Mouse (Mus musculus) forebrain, embryonic 14.5 days (tissue): ENCODE measurements around the gene Cbx7. TPM values are rescaled to one million over a fixed set of nuclear protein-coding genes. Genes with fewer than 3 reads are reported as not detected.

Experiments used
- ATAC-seq: fragments of 200-750 bp; cut with Nextera tagmentation; 2 replicates; pipeline ENCODE4 v1.8.0; 2017; ENCODE audit warnings: mild to moderate bottlenecking, moderate library complexity
- DNase-seq: peaks from one replicate; pipeline ENCODE4 v3.0.0-alpha.2; 2015; ENCODE audit warnings: low spot score
- H3K27ac ChIP-seq: fragments of 300-500 bp; sonication (generic); 2 replicates; pipeline ENCODE4 v1.5.1; 2014; ENCODE audit warnings: low read depth, mild to moderate bottlenecking, control low read depth, low read length, moderate library complexity
- H3K27me3 ChIP-seq: fragments of 300-500 bp; sonication (generic); replicated peaks from 2 replicates; pipeline ENCODE4 v1.6.1; 2014; ENCODE audit warnings: low read length, control low read depth, mixed read lengths; ENCODE audit not compliant: control insufficient read depth, insufficient read depth
- H3K36me3 ChIP-seq: fragments of 300-500 bp; sonication (generic); 2 replicates; pipeline ENCODE4 v1.6.1; 2014; ENCODE audit warnings: low read length, control low read depth; ENCODE audit not compliant: control insufficient read depth, insufficient read depth
- H3K4me1 ChIP-seq: fragments of 300-500 bp; sonication (generic); 2 replicates; pipeline ENCODE4 v1.6.1; 2014; ENCODE audit warnings: antibody characterized with exemption, low read length, control low read depth; ENCODE audit not compliant: control insufficient read depth, insufficient read depth
- H3K4me2 ChIP-seq: fragments of 300-500 bp; sonication (generic); 2 replicates; pipeline ENCODE4 v1.6.1; 2014; ENCODE audit warnings: mild to moderate bottlenecking, control low read depth, low read length
- H3K4me3 ChIP-seq: fragments of 300-500 bp; sonication (generic); 2 replicates; pipeline ENCODE4 v1.5.1; 2014; ENCODE audit warnings: low read depth, low read length, control low read depth
- H3K9ac ChIP-seq: fragments of 300-500 bp; sonication (generic); 2 replicates; pipeline ENCODE4 v1.6.1; 2014; ENCODE audit warnings: mild to moderate bottlenecking, low read length, control low read depth, moderate library complexity
- H3K9me3 ChIP-seq: fragments of 300-500 bp; sonication (generic); replicated peaks from 2 replicates; pipeline ENCODE4 v1.6.1; 2016; ENCODE audit warnings: low read length, control low read depth, mixed read lengths; ENCODE audit not compliant: control insufficient read depth
- WGBS: fragments of 180-500 bp; shearing (Covaris S2); extraction: QIAGEN DNeasy Blood & Tissue Kit; methylation state at CpG from one replicate; pipeline ENCODE4 v1.1.7; 2014; 5-methylcytosine and 5-hydroxymethylcytosine counted together
- polyA plus RNA-seq: library from polyadenylated mRNA; unstranded; fragments of >200 nt; fragmentation: Nextera tagmentation; extraction: Ambion mirVana; gene quantifications from 2 replicates; pipeline ENCODE4 v1.2.1, GENCODE M21; 2014

The Cbx7 gene
- polyA plus RNA-seq, 1 experiment from 2014 or later = 1.6 TPM

DNA sequence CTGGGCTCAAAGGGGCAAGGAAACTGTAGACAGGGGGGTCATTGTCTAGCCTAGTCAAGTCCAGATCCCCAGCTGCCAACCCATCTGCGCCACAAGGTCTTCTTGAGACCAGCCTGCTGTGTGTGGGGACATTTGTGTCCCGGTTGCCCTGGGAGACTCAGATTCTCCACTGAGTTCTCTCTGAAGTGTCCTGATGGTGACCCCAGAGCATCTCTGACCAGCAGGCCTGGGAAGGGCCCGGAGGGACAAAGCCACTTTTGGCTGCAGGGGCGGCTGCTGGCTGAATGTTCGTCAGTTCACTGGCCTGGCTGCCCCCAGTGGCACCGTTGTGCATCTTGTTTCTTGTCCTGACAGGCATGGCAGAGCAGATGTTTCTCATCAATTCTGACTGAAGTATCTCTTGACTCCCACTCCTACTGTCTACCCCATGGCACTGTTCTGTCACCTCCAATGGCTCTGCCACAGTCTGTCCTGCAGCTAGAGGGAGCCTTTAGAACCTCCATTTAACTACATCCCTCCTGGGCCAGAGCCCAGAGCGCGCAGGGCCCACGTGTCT is 9.5 kb downstream of the Cbx7 start:
- DNase-seq = no peak
- H3K36me3 ChIP-seq = no peaks in the 10 kb centered on the region
- no peak for ATAC-seq
- H3K27ac ChIP-seq = no peak overlapping the region
- no peak overlapping the region for H3K4me3 ChIP-seq
- no peak overlapping the region for H3K9ac ChIP-seq
- H3K9me3 ChIP-seq = no peaks in the 10 kb centered on the region
- WGBS = 77% methylated on average over 9 of the region's 9 CpGs
- H3K27me3 ChIP-seq = no peaks in the 10 kb centered on the region
- H3K4me1 ChIP-seq = no peaks in the 10 kb centered on the region
- no peak overlapping the region for H3K4me2 ChIP-seq

DNA sequence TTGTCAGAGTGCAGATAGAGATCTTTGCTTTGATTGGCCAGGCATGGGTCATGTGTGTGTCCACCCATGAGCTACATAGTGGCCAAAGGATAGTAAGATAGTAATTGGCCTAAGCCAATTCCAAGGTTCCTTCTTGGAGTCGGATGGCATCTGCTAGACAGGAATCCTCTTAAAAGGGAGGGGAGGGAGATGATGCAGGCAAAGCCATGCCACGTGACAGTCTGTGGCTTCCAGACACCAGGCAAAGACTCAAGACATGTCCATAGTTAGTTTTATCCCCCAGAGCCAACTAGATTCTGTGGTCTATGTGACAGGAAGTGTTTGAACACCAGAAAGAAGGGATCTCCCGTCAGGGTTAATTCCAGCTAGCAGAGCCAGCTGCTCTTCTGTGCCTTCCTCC is 12.5 kb downstream of the Cbx7 start:
- Histone ChIP-seq H3K27me3 (no peaks in the 10 kb centered on the region), H3K4me2 (no peak overlapping the region), H3K4me1 (no peaks in the 10 kb centered on the region), H3K9me3 (no peaks in the 10 kb centered on the region), H3K4me3 (no peak overlapping the region), H3K27ac (no peak overlapping the region), H3K9ac (no peak overlapping the region), H3K36me3 (no peaks in the 10 kb centered on the region)
- WGBS = 61% methylated on average over 3 of the region's 3 CpGs
- DNase-seq (no peak), ATAC-seq (no peak)

DNA sequence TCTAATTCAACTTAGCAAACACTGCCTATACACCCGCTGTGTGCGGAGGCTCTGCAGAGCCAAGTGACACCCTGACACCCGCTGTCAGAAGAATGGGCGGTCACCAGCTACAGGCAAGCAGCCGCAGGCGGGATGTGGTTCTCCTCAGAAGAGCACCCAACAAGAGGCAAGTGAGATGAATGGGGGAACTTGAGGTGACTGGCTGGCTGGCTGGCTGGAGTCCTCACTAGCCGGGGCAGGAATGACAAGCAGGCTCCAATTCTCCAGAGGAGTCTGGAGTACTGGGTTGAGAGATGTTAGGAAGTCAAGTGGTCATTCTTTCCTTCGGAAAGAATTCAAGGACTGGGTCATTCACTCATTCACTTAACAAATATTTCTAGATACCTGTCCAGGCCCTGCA is 14.4 kb downstream of the Cbx7 start:
- H3K27ac ChIP-seq = no peak overlapping the region
- H3K9me3 ChIP-seq = no peaks in the 10 kb centered on the region
- no peak overlapping the region for H3K9ac ChIP-seq
- H3K4me3 ChIP-seq = no peak overlapping the region
- H3K27me3 ChIP-seq = no peaks in the 10 kb centered on the region
- WGBS = 87% methylated on average over 8 of the region's 8 CpGs
- no peak for ATAC-seq
- no peaks in the 10 kb centered on the region for H3K36me3 ChIP-seq
- 0 out of 2 replicates have a peak, but pooled peaks cover 2% of the 10 kb centered on the region for H3K4me1 ChIP-seq
- no peak overlapping the region for H3K4me2 ChIP-seq
- no peak for DNase-seq

DNA sequence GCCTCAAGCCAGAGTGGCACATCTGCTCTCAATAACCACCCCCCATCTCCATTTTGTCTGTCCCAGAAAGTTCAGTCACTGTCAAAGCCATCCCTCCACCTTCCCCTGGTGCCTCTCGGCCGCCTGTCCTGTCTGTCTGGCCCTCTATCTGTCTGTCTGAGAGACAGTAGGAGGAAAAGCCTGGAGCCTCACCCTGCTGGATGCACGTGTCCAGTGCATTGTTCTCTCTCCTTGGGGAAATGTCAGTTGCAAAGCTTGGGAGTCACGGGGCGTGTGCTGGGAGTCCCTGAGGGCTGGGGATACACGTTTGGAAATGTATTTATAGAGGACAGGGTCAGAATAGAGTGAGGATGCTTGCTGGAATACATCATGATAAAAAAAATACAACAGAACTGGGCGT is 17.4 kb downstream of the Cbx7 start:
- no peaks in the 10 kb centered on the region for H3K27me3 ChIP-seq
- DNase-seq (no peak), ATAC-seq (no peak)
- H3K4me2 ChIP-seq = no peak overlapping the region
- peaks cover 20% of the 10 kb centered on the region for H3K4me1 ChIP-seq
- no peaks in the 10 kb centered on the region for H3K36me3 ChIP-seq
- H3K4me3 ChIP-seq = no peak overlapping the region
- H3K9me3 ChIP-seq = no peaks in the 10 kb centered on the region
- WGBS = 68% methylated on average over 7 of the region's 7 CpGs
- no peak overlapping the region for H3K27ac ChIP-seq
- no peak overlapping the region for H3K9ac ChIP-seq

DNA sequence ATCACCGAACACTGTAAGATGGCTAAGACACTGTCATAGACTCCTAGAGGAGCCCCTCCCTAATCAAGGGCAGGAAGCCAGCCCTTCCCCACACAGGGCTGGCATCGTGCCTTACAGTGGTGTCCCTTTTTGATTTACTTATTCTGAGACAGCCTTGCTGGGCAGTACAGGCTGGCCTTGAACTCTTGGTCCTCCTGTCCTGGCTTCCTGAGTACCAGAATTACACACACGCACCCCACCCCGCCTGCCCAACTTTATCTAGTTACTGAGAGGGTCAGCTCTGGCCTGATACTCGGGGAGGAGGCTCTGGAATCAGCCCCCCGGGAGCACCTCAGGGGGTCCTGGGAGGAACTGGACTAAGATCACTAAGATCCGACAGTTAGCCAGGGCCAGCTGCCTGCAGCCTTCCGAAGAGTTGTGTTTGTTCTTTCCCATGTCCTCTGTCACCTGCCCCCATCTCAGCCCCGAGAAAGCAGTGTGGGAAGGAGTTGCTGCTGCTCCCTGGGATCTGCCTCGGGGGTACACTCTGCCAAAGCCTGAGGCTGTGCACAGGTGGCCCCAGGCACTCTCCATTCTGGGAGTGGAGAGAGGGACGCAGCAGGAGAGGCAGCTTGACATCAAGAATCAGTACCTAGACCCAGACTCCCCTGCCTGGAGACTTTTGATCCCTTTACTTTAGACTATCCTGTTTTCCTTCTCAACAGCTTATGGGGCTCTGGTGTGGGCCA is 18.3 kb downstream of the Cbx7 start:
- Histone ChIP-seq H3K27me3 (no peaks in the 10 kb centered on the region), H3K4me1 (peaks cover 20% of the 10 kb centered on the region), H3K4me3 (no peak overlapping the region), H3K36me3 (no peaks in the 10 kb centered on the region), H3K27ac (no peak overlapping the region), H3K4me2 (no peak overlapping the region), H3K9ac (no peak overlapping the region), H3K9me3 (no peaks in the 10 kb centered on the region)
- no peak for ATAC-seq
- WGBS = 50% methylated on average over 11 of the region's 11 CpGs
- DNase-seq = no peak

DNA sequence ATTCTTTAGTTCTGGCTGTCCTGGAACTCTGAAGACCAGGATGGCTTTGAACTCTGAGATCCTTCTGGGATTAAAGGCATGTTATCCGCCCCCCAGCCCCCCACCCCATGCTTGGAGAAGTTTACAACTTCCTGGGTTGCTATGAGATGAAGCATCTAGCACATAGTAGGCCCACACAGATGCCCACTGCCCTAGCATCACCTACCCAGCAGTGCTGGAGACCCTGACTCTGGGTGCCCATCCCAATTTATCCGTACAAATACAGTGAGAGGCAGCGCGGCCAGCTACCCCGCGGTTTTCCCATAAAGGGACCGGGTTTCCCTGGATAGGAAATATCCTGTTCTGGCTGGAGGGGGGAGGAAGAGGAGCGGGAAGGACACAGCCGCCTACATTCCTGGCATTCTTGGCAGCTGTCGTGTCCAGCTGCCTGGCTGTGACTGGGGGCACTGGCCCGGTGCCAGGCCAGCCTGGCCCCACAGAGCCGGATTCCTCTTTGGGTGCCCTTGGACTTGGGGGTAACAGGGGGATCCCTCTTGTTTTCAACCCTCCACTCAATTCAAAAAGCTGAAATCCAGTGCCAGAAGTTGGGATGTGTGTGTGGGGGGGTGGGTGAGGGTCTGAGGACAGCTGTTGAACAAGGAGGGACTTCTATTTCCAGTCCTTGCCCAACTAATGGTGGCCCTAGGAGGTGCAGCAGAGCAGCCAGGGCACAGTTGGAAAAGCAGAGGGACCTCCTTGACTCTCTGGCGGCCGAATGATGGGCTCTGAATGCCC is 19.0 kb downstream of the Cbx7 start:
- DNase-seq (no peak), ATAC-seq (no peak)
- Histone ChIP-seq H3K4me1 (peaks cover 20% of the 10 kb centered on the region), H3K4me2 (no peak overlapping the region), H3K27me3 (no peaks in the 10 kb centered on the region), H3K9me3 (no peaks in the 10 kb centered on the region), H3K36me3 (no peaks in the 10 kb centered on the region), H3K4me3 (no peak overlapping the region), H3K27ac (no peak overlapping the region), H3K9ac (no peak overlapping the region)
- WGBS = 43% methylated on average over 14 of the region's 14 CpGs

DNA sequence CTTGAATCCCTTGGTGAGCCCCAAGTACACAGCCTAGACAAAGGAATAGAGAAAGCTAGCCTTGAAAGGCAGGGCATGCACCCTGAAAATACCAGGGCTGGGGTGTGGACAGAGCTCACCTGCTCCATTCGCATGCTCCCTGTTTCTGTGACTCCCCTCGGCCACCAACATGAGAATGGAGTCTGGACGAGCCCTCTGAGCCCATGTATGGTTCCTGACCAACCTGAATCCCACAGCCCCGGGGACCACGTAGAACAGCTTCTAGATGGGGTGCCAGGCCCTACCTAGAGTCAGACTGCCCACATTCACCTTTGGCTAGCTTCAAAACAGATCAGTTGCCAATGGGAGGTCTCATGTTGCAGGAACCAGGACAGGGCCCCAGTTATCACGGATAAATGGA is 19.7 kb downstream of the Cbx7 start:
- Histone ChIP-seq H3K4me2 (peak overlapping the region; percentile 55; the same call in 1 of the 2 replicates), H3K4me3 (no peak overlapping the region), H3K27me3 (no peaks in the 10 kb centered on the region), H3K4me1 (peaks cover 20% of the 10 kb centered on the region), H3K27ac (peak overlapping the region; percentile 36; the same call in 1 of the 2 replicates), H3K9me3 (no peaks in the 10 kb centered on the region), H3K9ac (no peak overlapping the region; the same call in 1 of the 2 replicates), H3K36me3 (no peaks in the 10 kb centered on the region)
- no peak for DNase-seq
- no peak; the same call in 1 of the 2 replicates for ATAC-seq
- WGBS = 78% methylated on average over 6 of the region's 6 CpGs

DNA sequence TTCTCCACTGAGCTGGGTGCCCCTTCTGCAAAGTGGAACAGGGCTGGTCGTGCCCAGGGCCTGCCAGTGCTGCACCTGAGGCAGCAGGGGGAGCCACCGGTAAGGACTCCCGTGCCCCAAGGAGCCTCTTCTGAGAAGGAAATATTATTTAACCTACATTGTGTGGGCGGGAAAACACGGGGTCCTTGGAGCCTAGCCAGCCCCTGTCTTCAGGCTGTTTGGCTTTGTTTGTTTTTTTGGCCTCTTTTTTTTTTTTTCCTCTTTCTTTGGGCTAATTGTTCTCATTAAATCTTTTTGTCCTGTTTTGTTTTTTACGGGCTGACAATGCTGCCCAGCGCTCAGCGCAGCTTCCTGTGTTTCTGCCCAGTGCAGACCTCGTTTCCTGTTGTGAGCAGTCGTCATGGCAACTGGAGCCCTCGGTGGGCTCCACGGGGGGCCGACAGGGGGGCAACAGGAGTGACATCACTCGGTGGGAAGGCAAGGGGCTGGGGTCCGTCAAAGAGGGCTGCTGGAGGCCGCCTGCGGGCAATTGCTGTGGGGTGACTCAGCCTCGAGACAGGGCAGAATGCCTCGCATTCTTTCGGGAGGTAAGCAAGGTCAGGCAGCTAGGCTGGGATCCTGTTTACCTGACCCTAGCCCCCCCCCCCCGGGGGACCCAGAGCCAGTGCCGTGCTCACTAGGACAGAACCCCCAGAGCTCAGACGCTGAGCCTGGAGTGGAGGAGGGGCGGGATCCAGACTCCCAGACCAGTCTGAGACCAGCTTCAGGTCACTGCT is 20.5 kb downstream of the Cbx7 start:
- Histone ChIP-seq H3K4me1 (peaks cover 20% of the 10 kb centered on the region), H3K4me2 (peak overlapping the region; percentile 55), H3K27me3 (no peaks in the 10 kb centered on the region), H3K9me3 (no peaks in the 10 kb centered on the region), H3K4me3 (peak overlapping the region; percentile 22), H3K36me3 (no peaks in the 10 kb centered on the region), H3K9ac (peak overlapping the region; percentile 58), H3K27ac (peak overlapping the region; percentile 36; the same call in 1 of the 2 replicates)
- WGBS = 2% methylated on average over 24 of the region's 24 CpGs
- DNase-seq = peak; percentile 84
- ATAC-seq = peak; percentile 71
